ENCODE assay signal across 17 mouse cellular contexts in genomic region chrX:143046293-143046692, GRCm38 (mm10). TPM values are rescaled to one million over a fixed set of nuclear protein-coding genes. Genes with fewer than 3 reads are reported as not detected.
DNase-seq lines count a peak whose midpoint lies in the region; ATAC-seq and TF ChIP-seq lines count a peak whose summit lies in the region.
"Had no signal": no experiment of that assay in that cellular context is flagged by ENCODE, and none has a peak within 500 bp of the region (broad histone marks: within the 10 kb centered on the region; RNA-seq: fewer than 3 reads in every experiment).

No protein-coding gene starts in this region.

- TF ChIP-seq CTCF in lung, postnatal 0 days (IDR thresholded peaks at IDR 0.05) = no peak
- TF ChIP-seq CTCF in heart, postnatal 0 days (IDR thresholded peaks at IDR 0.05; ENCODE audit: low read depth) = no peak

- H3K4me3 ChIP-seq in lung, postnatal 0 days (ENCODE audit: low read depth, low read length) = no peak overlapping the region
- no peak overlapping the region for H3K4me3 ChIP-seq in heart, postnatal 0 days (ENCODE audit: low read depth, low read length)
- no peak overlapping the region for H3K4me3 ChIP-seq in forebrain, embryonic 12.5 days (replicated peaks)
- H3K4me3 ChIP-seq: embryonic facial prominence, embryonic 13.5 days had no signal

- no peaks in the 10 kb centered on the region for H3K36me3 ChIP-seq in lung, postnatal 0 days (ENCODE audit: insufficient read depth, low read length)
- no peaks in the 10 kb centered on the region for H3K36me3 ChIP-seq in heart, postnatal 0 days (replicated peaks; ENCODE audit: control insufficient read depth, insufficient read depth, low read length)
- H3K36me3 ChIP-seq in forebrain, embryonic 12.5 days (replicated peaks) = no peaks in the 10 kb centered on the region
- H3K36me3 ChIP-seq: embryonic facial prominence, embryonic 13.5 days had no signal

- no peaks in the 10 kb centered on the region for H3K9me3 ChIP-seq in lung, postnatal 0 days (ENCODE audit: low read length)
- no peaks in the 10 kb centered on the region for H3K9me3 ChIP-seq in heart, postnatal 0 days (replicated peaks; ENCODE audit: control insufficient read depth, low read length)
- H3K9me3 ChIP-seq in forebrain, embryonic 12.5 days = no peaks in the 10 kb centered on the region
- H3K9me3 ChIP-seq: embryonic facial prominence, embryonic 13.5 days had no signal

- peak; percentile 32 for DNase-seq in lung, postnatal 0 days (ENCODE audit: low spot score)
- no peak for DNase-seq in lung, postnatal 25 days (ENCODE audit: low spot score)
- peak; percentile 42 for DNase-seq in gastrocnemius, adult 18-20 months (ENCODE audit: low spot score)
- DNase-seq in heart, postnatal 0 days (ENCODE audit: low spot score) = no peak
- peak; percentile 5 for DNase-seq in testis, postnatal 14 days (ENCODE audit: low spot score)
- DNase-seq in spleen, postnatal 14 days (ENCODE audit: low spot score in 2 of 2) = no peak
- DNase-seq: adrenal gland, postnatal 14 days; cerebellum, postnatal 36 days; kidney, postnatal 14 days; lung, embryonic 14.5 days; retina, postnatal 1 day; thymus, postnatal 25 days had no signal

- no peak overlapping the region for H3K27ac ChIP-seq in lung, postnatal 0 days (ENCODE audit: low read length)
- H3K27ac ChIP-seq in heart, postnatal 0 days (ENCODE audit: low read depth) = no peak overlapping the region
- no peak overlapping the region for H3K27ac ChIP-seq in forebrain, embryonic 12.5 days
- H3K27ac ChIP-seq: embryonic facial prominence, embryonic 13.5 days had no signal

- no peak for TF ChIP-seq EP300 in lung, postnatal 0 days (IDR thresholded peaks at IDR 0.05)
- no peak for TF ChIP-seq EP300 in heart, postnatal 0 days (IDR thresholded peaks at IDR 0.05; ENCODE audit: low read depth)

- H3K27me3 ChIP-seq in lung, postnatal 0 days (replicated peaks; ENCODE audit: insufficient read depth, low read length) = no peaks in the 10 kb centered on the region
- no peaks in the 10 kb centered on the region for H3K27me3 ChIP-seq in heart, postnatal 0 days (ENCODE audit: control insufficient read depth, insufficient read depth, low read length)
- H3K27me3 ChIP-seq in forebrain, embryonic 12.5 days = peaks cover 22% of the 10 kb centered on the region

- H3K4me2 ChIP-seq in lung, postnatal 0 days (replicated peaks; ENCODE audit: low read depth, low read length) = no peak overlapping the region
- H3K4me2 ChIP-seq in heart, postnatal 0 days (ENCODE audit: low read depth, low read length) = no peak overlapping the region
- H3K4me2 ChIP-seq in forebrain, embryonic 12.5 days = no peak overlapping the region
- H3K4me2 ChIP-seq: embryonic facial prominence, embryonic 13.5 days; lung, embryonic 14.5 days; midbrain, embryonic 11.5 days had no signal

- no peak overlapping the region for H3K9ac ChIP-seq in lung, postnatal 0 days (replicated peaks; ENCODE audit: low read depth)
- no peak overlapping the region for H3K9ac ChIP-seq in heart, postnatal 0 days (replicated peaks; ENCODE audit: low read depth, low read length)
- H3K9ac ChIP-seq in forebrain, embryonic 12.5 days = no peak overlapping the region
- H3K9ac ChIP-seq: embryonic facial prominence, embryonic 13.5 days; lung, embryonic 14.5 days had no signal

- H3K4me1 ChIP-seq in lung, postnatal 0 days (ENCODE audit: insufficient read depth, low read depth, low read length) = no peaks in the 10 kb centered on the region
- no peaks in the 10 kb centered on the region for H3K4me1 ChIP-seq in heart, postnatal 0 days (ENCODE audit: control insufficient read depth, insufficient read depth)
- H3K4me1 ChIP-seq in forebrain, embryonic 12.5 days = no peaks in the 10 kb centered on the region
- H3K4me1 ChIP-seq: embryonic facial prominence, embryonic 13.5 days had no signal

- ATAC-seq in lung, postnatal 0 days = peak; percentile 60
- peak; percentile 47 for ATAC-seq in heart, postnatal 0 days (ENCODE audit: insufficient read depth, low read depth)
- ATAC-seq in forebrain, embryonic 12.5 days (ENCODE audit: low FRiP score) = no peak
- ATAC-seq: forebrain, embryonic 16.5 days; inflammation-experienced regulatory T-cells, adult 6 months had no signal

- WGBS in lung, postnatal 0 days = 60% methylated on average over 8 of the region's 8 CpGs
- whole genome bisulfite sequencing in heart, postnatal 0 days = 64% methylated on average over 8 of the region's 8 CpGs
- WGBS in forebrain, embryonic 12.5 days = 78% methylated on average over 8 of the region's 8 CpGs

RNA-seq across cellular contexts. Expression of gene Rtl9, which starts 53.1 kb away (rescaled TPM):
- 0.08 TPM in 2 replicates for polyA plus RNA-seq in lung, postnatal 0 days (2015; fragmentation: Nextera tagmentation; extraction: Ambion mirVana)
- under 1 TPM; 0.11 to 0.19 TPM for total RNA-seq in gastrocnemius, adult 18-20 months (2021)
- 1.6 and 2.6 TPM in 2 replicates for total RNA-seq in heart, postnatal 0 days (2014; rRNA removed; ENCODE audit: low replicate concordance)
- 0.15 TPM in 2 replicates for polyA plus RNA-seq in heart, postnatal 0 days (2015; fragmentation: Nextera tagmentation; extraction: Ambion mirVana)
- 0.23 and 0.41 TPM in 2 replicates for polyA plus RNA-seq in forebrain, embryonic 12.5 days (2016; fragmentation: Nextera tagmentation; extraction: Ambion mirVana)
- polyA plus RNA-seq: inflammation-experienced regulatory T-cells, adult 6 months had no signal

Comparison
In these comparisons a context has a peak if more than half of its experiments do, and no peak if none do; other contexts are left out.
1. DNase-seq: peak in lung, postnatal 0 days (single experiment), gastrocnemius, adult 18-20 months (single experiment) and testis, postnatal 14 days (single experiment); none in lung, postnatal 25 days (single experiment), heart, postnatal 0 days (single experiment) and spleen, postnatal 14 days (0 of 2).